Comparison of ENCODE assay signal across 9 mouse cellular contexts in the genomic region with DNA sequence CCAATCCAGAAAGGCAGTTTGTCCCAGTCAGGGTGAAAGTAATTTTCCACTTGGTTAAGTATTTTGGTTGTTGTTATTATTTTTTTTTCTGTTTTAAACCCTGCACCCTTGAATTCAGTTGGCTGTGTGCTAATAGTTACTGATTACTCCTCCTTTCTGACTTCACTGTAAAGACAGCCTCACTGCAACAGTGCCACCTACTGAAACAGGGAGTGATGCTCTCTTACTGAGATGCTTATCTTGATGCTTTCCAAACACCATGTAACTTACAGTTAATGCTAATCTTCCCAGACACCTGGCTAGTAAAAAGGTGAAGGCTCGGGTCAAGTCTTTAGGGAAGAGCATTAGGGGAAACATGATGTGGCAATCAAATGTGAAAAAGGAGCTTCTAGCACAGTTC.
DNase-seq lines count a peak whose midpoint lies in the region; ATAC-seq lines count a peak whose summit lies in the region.
"Had no signal": no experiment of that assay in that cellular context is flagged by ENCODE, and none has a peak within 500 bp of the region (broad histone marks: within the 10 kb centered on the region; RNA-seq: fewer than 3 reads in every experiment).

No protein-coding gene starts in this region.

- H3K9ac ChIP-seq in kidney, embryonic 15.5 days = no peak overlapping the region
- H3K9ac ChIP-seq: liver, embryonic 14.5 days had no signal

- peak; percentile 39 for DNase-seq in kidney, adult 9 months
- DNase-seq in NIH3T3 (ENCODE audit: low read depth) = peak; percentile 49
- peak; percentile 68 for DNase-seq in embryo, embryonic 10 days (ENCODE audit: low spot score)
- DNase-seq in mesoderm, embryonic 11.5 days (ENCODE audit: low read depth, low spot score) = peak; percentile 20
- no peak for DNase-seq in urinary bladder, postnatal 4 days (ENCODE audit: low spot score in 2 of 2)
- no peak for DNase-seq in lung, postnatal 14 days
- no peak for DNase-seq in forebrain, embryonic 10.5 days (ENCODE audit: extremely low spot score, low spot score)

- no peaks in the 10 kb centered on the region for H3K9me3 ChIP-seq in kidney, embryonic 15.5 days (replicated peaks)
- no peaks in the 10 kb centered on the region for H3K9me3 ChIP-seq in forebrain, embryonic 10.5 days

- no peaks in the 10 kb centered on the region for H3K4me1 ChIP-seq in kidney, embryonic 15.5 days
- no peaks in the 10 kb centered on the region for H3K4me1 ChIP-seq in forebrain, embryonic 10.5 days

- H3K36me3 ChIP-seq in kidney, embryonic 15.5 days = no peaks in the 10 kb centered on the region
- no peaks in the 10 kb centered on the region for H3K36me3 ChIP-seq in forebrain, embryonic 10.5 days (replicated peaks)

- H3K4me2 ChIP-seq in kidney, embryonic 15.5 days = no peak overlapping the region

- no peak overlapping the region for H3K4me3 ChIP-seq in kidney, embryonic 15.5 days (replicated peaks)
- no peak overlapping the region for H3K4me3 ChIP-seq in forebrain, embryonic 10.5 days

- no peak overlapping the region for H3K27ac ChIP-seq in kidney, embryonic 15.5 days
- no peak overlapping the region for H3K27ac ChIP-seq in forebrain, embryonic 10.5 days
- H3K27ac ChIP-seq: liver, embryonic 14.5 days had no signal

- WGBS in kidney, embryonic 15.5 days = 31% methylated on average over 1 of the region's 1 CpGs
- 45% methylated on average over 1 of the region's 1 CpGs for WGBS in forebrain, embryonic 10.5 days

- no peak for ATAC-seq in kidney, embryonic 15.5 days (replicated peaks; ENCODE audit: low FRiP score)

- 0 out of 2 replicates have a peak, but pooled peaks cover 3% of the 10 kb centered on the region for H3K27me3 ChIP-seq in kidney, embryonic 15.5 days
- no peaks in the 10 kb centered on the region for H3K27me3 ChIP-seq in forebrain, embryonic 10.5 days (ENCODE audit: poor library complexity, severe bottlenecking)

Comparison
In these comparisons a context has a peak if more than half of its experiments do, and no peak if none do; other contexts are left out.
1. DNase-seq: peak in kidney, adult 9 months (single experiment), NIH3T3 (single experiment), embryo, embryonic 10 days (single experiment) and mesoderm, embryonic 11.5 days (single experiment); none in urinary bladder, postnatal 4 days (0 of 2), lung, postnatal 14 days (single experiment) and forebrain, embryonic 10.5 days (single experiment).